Mouse (Mus musculus): ENCODE results near the gene Rbbp4. TPM values are rescaled to one million over a fixed set of nuclear protein-coding genes. Genes with fewer than 3 reads are reported as not detected.

Rbbp4 gene
- polyA plus RNA-seq, 1 experiment from 2014 or later = 267 TPM

- peak overlapping the region; percentile 89 for H3K27ac ChIP-seq (ENCODE audit: low read length)
- under 1% methylated on average over 29 of the region's 68 CpGs for WGBS
- peak overlapping the region; percentile 73 for H3K4me2 ChIP-seq (ENCODE audit: low read length)
- H3K36me3 ChIP-seq (ENCODE audit: control insufficient read depth, insufficient read depth, low read length) = no peaks in the 10 kb centered on the region
- no peaks in the 10 kb centered on the region for H3K9me3 ChIP-seq (replicated peaks; ENCODE audit: control insufficient read depth, low read length, poor library complexity, severe bottlenecking)
- H3K4me1 ChIP-seq (ENCODE audit: control insufficient read depth, insufficient read depth, low read length) = peaks cover 16% of the 10 kb centered on the region
- peak overlapping the region; percentile 88 for H3K9ac ChIP-seq (ENCODE audit: low read depth, low read length)
- ATAC-seq = peak; percentile 68
- H3K4me3 ChIP-seq (ENCODE audit: low read depth, low read length) = peak overlapping the region; percentile 85
- peaks cover 3% of the 10 kb centered on the region; the same call in 1 of the 2 replicates for H3K27me3 ChIP-seq (ENCODE audit: control insufficient read depth, insufficient read depth, low read depth, low read length)
Measured at GRCm38 (mm10) chr4:129376961-129377545, 41.9 kb upstream of the Rbbp4 start.

DNA sequence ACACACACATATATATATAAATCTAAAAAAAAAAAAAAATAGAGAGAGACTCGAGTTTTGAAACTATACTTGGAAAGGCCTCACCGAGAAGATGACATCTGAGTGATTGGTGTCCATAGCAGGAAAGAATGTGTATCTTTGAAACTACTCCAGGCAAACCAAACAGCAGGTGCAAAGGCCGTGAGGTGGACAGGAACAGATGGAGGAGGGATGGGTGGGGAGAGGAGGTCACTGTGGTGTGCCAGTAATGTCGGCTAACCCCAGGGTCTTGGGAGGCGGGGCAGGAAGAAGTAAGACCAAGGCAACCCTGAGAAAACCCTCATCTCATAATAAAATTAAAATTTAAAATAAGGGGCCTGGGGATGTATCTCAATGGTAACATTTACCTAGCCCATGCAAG, 40.7 kb upstream of the Rbbp4 start:
- Histone ChIP-seq H3K36me3 (ENCODE audit: control insufficient read depth, insufficient read depth, low read length) (no peaks in the 10 kb centered on the region), H3K9ac (ENCODE audit: low read depth, low read length) (0 out of 2 replicates have a peak overlapping the region, but pooled peaks have one; percentile 25), H3K4me1 (ENCODE audit: control insufficient read depth, insufficient read depth, low read length) (peaks cover 16% of the 10 kb centered on the region), H3K27me3 (ENCODE audit: control insufficient read depth, insufficient read depth, low read depth, low read length) (peaks cover 3% of the 10 kb centered on the region; the same call in 1 of the 2 replicates), H3K4me3 (ENCODE audit: low read depth, low read length) (no peak overlapping the region), H3K4me2 (ENCODE audit: low read length) (no peak overlapping the region), H3K27ac (ENCODE audit: low read length) (no peak overlapping the region), H3K9me3 (replicated peaks; ENCODE audit: control insufficient read depth, low read length, poor library complexity, severe bottlenecking) (no peaks in the 10 kb centered on the region)
- ATAC-seq = no peak
- WGBS = 74% methylated on average over 5 of the region's 5 CpGs

- no peak overlapping the region for H3K27ac ChIP-seq (ENCODE audit: low read length)
- no peaks in the 10 kb centered on the region for H3K9me3 ChIP-seq (replicated peaks; ENCODE audit: control insufficient read depth, low read length, poor library complexity, severe bottlenecking)
- WGBS = 13% methylated on average over 6 of the region's 6 CpGs
- ATAC-seq = no peak
- no peak overlapping the region for H3K4me3 ChIP-seq (ENCODE audit: low read depth, low read length)
- H3K4me2 ChIP-seq (ENCODE audit: low read length) = no peak overlapping the region
- peaks cover 3% of the 10 kb centered on the region; the same call in 1 of the 2 replicates for H3K27me3 ChIP-seq (ENCODE audit: control insufficient read depth, insufficient read depth, low read depth, low read length)
- H3K9ac ChIP-seq (ENCODE audit: low read depth, low read length) = no peak overlapping the region
- H3K4me1 ChIP-seq (ENCODE audit: control insufficient read depth, insufficient read depth, low read length) = peaks cover 16% of the 10 kb centered on the region
- H3K36me3 ChIP-seq (ENCODE audit: control insufficient read depth, insufficient read depth, low read length) = no peaks in the 10 kb centered on the region
Measured at GRCm38 (mm10) chr4:129375000-129375399, 39.8 kb upstream of the Rbbp4 start.

GRCm38 (mm10) chr4:129374219-129374755, 39.1 kb upstream of the Rbbp4 start:
- Histone ChIP-seq H3K9ac (ENCODE audit: low read depth, low read length) (no peak overlapping the region), H3K4me1 (ENCODE audit: control insufficient read depth, insufficient read depth, low read length) (peaks cover 16% of the 10 kb centered on the region), H3K36me3 (ENCODE audit: control insufficient read depth, insufficient read depth, low read length) (no peaks in the 10 kb centered on the region), H3K27ac (ENCODE audit: low read length) (no peak overlapping the region), H3K4me3 (ENCODE audit: low read depth, low read length) (no peak overlapping the region), H3K9me3 (replicated peaks; ENCODE audit: control insufficient read depth, low read length, poor library complexity, severe bottlenecking) (no peaks in the 10 kb centered on the region), H3K27me3 (ENCODE audit: control insufficient read depth, insufficient read depth, low read depth, low read length) (no peaks in the 10 kb centered on the region), H3K4me2 (ENCODE audit: low read length) (no peak overlapping the region)
- WGBS = 36% methylated on average over 11 of the region's 11 CpGs
- no peak for ATAC-seq

DNA sequence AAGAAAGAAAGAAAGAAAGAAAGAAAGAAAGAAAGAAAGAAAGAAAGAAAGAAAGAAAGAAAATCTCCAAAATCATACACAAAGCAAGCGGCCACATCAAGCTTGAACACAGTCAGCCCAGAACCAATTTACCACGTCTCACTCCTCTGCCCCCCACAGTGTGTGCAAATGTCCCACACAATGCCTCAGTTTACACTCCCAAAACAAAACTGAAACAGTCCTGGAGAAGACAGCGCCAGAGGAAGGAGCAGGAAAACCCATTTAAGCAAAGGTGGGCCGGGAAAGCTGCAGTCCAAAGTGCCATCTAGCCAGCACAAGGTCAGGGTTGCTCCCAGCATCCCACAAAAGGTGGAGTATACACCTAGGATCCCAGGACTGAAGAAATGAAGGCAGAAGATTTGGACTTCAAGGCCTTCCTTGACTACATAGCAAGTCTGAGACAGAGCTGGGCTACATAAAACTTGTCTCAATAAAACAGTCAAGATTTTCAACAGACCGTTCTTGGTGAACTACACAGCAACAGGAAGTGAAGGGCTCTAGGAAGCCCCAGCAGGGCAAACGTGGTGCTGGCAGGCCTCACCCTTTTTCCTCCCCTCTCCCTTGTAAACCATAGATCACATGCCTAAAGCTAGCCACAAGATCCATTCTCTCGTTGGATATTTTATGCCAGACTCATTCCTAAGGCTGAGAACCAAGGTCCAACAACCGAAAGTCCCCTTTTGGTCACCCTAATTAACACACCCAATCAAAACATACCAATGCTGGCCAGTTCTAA, 38.2 kb upstream of the Rbbp4 start:
- WGBS = 47% methylated on average over 8 of the region's 8 CpGs
- Histone ChIP-seq H3K36me3 (ENCODE audit: control insufficient read depth, insufficient read depth, low read length) (no peaks in the 10 kb centered on the region), H3K4me1 (ENCODE audit: control insufficient read depth, insufficient read depth, low read length) (peaks cover 16% of the 10 kb centered on the region), H3K27ac (ENCODE audit: low read length) (no peak overlapping the region), H3K4me2 (ENCODE audit: low read length) (no peak overlapping the region), H3K9me3 (replicated peaks; ENCODE audit: control insufficient read depth, low read length, poor library complexity, severe bottlenecking) (no peaks in the 10 kb centered on the region), H3K9ac (ENCODE audit: low read depth, low read length) (no peak overlapping the region), H3K4me3 (ENCODE audit: low read depth, low read length) (no peak overlapping the region), H3K27me3 (ENCODE audit: control insufficient read depth, insufficient read depth, low read depth, low read length) (no peaks in the 10 kb centered on the region)
- no peak for ATAC-seq

- Histone ChIP-seq H3K27ac (ENCODE audit: low read length) (no peak overlapping the region), H3K4me3 (ENCODE audit: low read depth, low read length) (no peak overlapping the region), H3K36me3 (ENCODE audit: control insufficient read depth, insufficient read depth, low read length) (peaks cover 3% of the 10 kb centered on the region; the same call in 1 of the 2 replicates), H3K4me2 (ENCODE audit: low read length) (no peak overlapping the region), H3K9me3 (replicated peaks; ENCODE audit: control insufficient read depth, low read length, poor library complexity, severe bottlenecking) (no peaks in the 10 kb centered on the region), H3K4me1 (ENCODE audit: control insufficient read depth, insufficient read depth, low read length) (peaks cover 12% of the 10 kb centered on the region), H3K9ac (ENCODE audit: low read depth, low read length) (no peak overlapping the region), H3K27me3 (ENCODE audit: control insufficient read depth, insufficient read depth, low read depth, low read length) (no peaks in the 10 kb centered on the region)
- WGBS = 95% methylated on average over 3 of the region's 3 CpGs
- ATAC-seq = no peak
Measured at GRCm38 (mm10) chr4:129371391-129371790, 36.2 kb upstream of the Rbbp4 start.

DNA sequence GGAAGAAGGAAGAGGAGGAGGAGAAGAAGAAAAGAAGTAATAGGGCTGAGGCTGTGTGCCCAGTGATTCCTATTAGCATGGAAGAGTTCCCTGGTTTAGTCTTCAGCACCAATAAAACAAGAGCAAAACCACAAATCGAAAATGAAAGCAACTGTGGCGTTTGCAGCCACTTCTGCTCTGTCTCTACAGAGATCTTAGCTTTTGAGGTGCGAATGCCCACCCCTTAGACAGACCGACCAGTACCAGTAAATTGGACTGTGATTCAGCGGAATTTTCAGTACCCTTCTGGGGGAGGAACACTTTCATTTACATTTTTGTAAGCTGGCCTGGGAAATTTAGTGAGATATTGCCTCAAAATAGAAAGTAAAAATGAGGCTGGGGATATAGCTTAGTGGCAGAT, 30.1 kb upstream of the Rbbp4 start:
- H3K27me3 ChIP-seq (ENCODE audit: control insufficient read depth, insufficient read depth, low read depth, low read length) = no peaks in the 10 kb centered on the region
- H3K36me3 ChIP-seq (ENCODE audit: control insufficient read depth, insufficient read depth, low read length) = peaks cover 5% of the 10 kb centered on the region
- no peak for ATAC-seq
- H3K4me1 ChIP-seq (ENCODE audit: control insufficient read depth, insufficient read depth, low read length) = no peaks in the 10 kb centered on the region
- H3K27ac ChIP-seq (ENCODE audit: low read length) = no peak overlapping the region
- H3K9ac ChIP-seq (ENCODE audit: low read depth, low read length) = no peak overlapping the region
- no peak overlapping the region for H3K4me3 ChIP-seq (ENCODE audit: low read depth, low read length)
- WGBS = 90% methylated on average over 5 of the region's 5 CpGs
- H3K4me2 ChIP-seq (ENCODE audit: low read length) = no peak overlapping the region
- no peaks in the 10 kb centered on the region for H3K9me3 ChIP-seq (replicated peaks; ENCODE audit: control insufficient read depth, low read length, poor library complexity, severe bottlenecking)

DNA sequence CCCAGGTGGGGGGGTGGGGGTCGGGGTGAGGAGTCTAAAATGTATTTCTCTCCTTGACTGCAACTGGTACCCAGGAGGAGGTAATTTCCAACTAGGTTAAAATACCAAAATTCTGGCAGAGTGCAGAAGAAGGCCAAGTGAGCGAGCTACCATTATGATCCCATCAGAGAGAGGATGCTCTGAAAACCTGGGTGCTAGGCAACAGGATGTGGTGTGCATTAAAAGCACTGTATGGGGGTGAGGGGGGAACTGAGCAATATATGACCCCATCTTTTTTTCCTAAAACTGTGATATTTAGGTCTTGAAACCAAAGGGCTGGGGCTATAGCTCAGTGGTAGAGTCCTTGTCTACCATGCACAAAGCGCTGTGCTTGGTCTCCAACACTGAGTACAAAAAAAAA, 29.2 kb upstream of the Rbbp4 start:
- no peak for ATAC-seq
- Histone ChIP-seq H3K4me1 (ENCODE audit: control insufficient read depth, insufficient read depth, low read length) (no peaks in the 10 kb centered on the region), H3K27me3 (ENCODE audit: control insufficient read depth, insufficient read depth, low read depth, low read length) (no peaks in the 10 kb centered on the region), H3K36me3 (ENCODE audit: control insufficient read depth, insufficient read depth, low read length) (peaks cover 5% of the 10 kb centered on the region), H3K9me3 (replicated peaks; ENCODE audit: control insufficient read depth, low read length, poor library complexity, severe bottlenecking) (no peaks in the 10 kb centered on the region), H3K4me3 (ENCODE audit: low read depth, low read length) (no peak overlapping the region), H3K4me2 (ENCODE audit: low read length) (no peak overlapping the region), H3K27ac (ENCODE audit: low read length) (no peak overlapping the region), H3K9ac (ENCODE audit: low read depth, low read length) (no peak overlapping the region)
- 81% methylated on average over 3 of the region's 3 CpGs for WGBS

- no peak for ATAC-seq
- Histone ChIP-seq H3K4me1 (ENCODE audit: control insufficient read depth, insufficient read depth, low read length) (no peaks in the 10 kb centered on the region), H3K4me3 (ENCODE audit: low read depth, low read length) (no peak overlapping the region), H3K9me3 (replicated peaks; ENCODE audit: control insufficient read depth, low read length, poor library complexity, severe bottlenecking) (no peaks in the 10 kb centered on the region), H3K27me3 (ENCODE audit: control insufficient read depth, insufficient read depth, low read depth, low read length) (no peaks in the 10 kb centered on the region), H3K36me3 (ENCODE audit: control insufficient read depth, insufficient read depth, low read length) (peaks cover 5% of the 10 kb centered on the region), H3K9ac (ENCODE audit: low read depth, low read length) (no peak overlapping the region), H3K27ac (ENCODE audit: low read length) (no peak overlapping the region), H3K4me2 (ENCODE audit: low read length) (no peak overlapping the region)
- WGBS = 94% methylated on average over 9 of the region's 9 CpGs
Measured at GRCm38 (mm10) chr4:129363463-129363862, 28.3 kb upstream of the Rbbp4 start.

Measured in midbrain, embryonic 16.5 days (tissue).